Mouse (Mus musculus): ENCODE data around the gene Grm6. TPM values are rescaled to one million over a fixed set of nuclear protein-coding genes. Genes with fewer than 3 reads are reported as not detected.

The Grm6 gene
- polyA plus RNA-seq, 1 experiment from 2014 or later = not detected

Other genes with a start within 250 kb of the Grm6 start
- 3.4 and 3.8 TPM in 2 replicates for gene Adamts2, start 248.6 kb upstream of the Grm6 start, polyA plus RNA-seq (2015; fragmentation: Nextera tagmentation; extraction: Ambion mirVana)
- 53.1 and 55.6 TPM in 2 replicates for gene Zfp354c, start 23.0 kb upstream of the Grm6 start, polyA plus RNA-seq (2015; fragmentation: Nextera tagmentation; extraction: Ambion mirVana)
- gene Zfp879, start 9.1 kb upstream of the Grm6 start, polyA plus RNA-seq (2015; fragmentation: Nextera tagmentation; extraction: Ambion mirVana) = 0.86 and 1.5 TPM in 2 replicates
- gene Zfp454, start 37.0 kb downstream of the Grm6 start, polyA plus RNA-seq (2015; fragmentation: Nextera tagmentation; extraction: Ambion mirVana) = 13.2 and 13.3 TPM in 2 replicates
- gene Zfp2, start 65.5 kb downstream of the Grm6 start, polyA plus RNA-seq (2015; fragmentation: Nextera tagmentation; extraction: Ambion mirVana) = 44.6 and 46.2 TPM in 2 replicates
- gene Zfp354b, start 80.9 kb downstream of the Grm6 start, polyA plus RNA-seq (2015; fragmentation: Nextera tagmentation; extraction: Ambion mirVana) = 3.4 and 4.3 TPM in 2 replicates
- gene 4933414I15Rik, start 93.1 kb downstream of the Grm6 start, polyA plus RNA-seq (2015; fragmentation: Nextera tagmentation; extraction: Ambion mirVana) = not detected in 2 replicates
- not detected in 2 replicates for gene Prop1, start 103.1 kb downstream of the Grm6 start, polyA plus RNA-seq (2015; fragmentation: Nextera tagmentation; extraction: Ambion mirVana)
- not detected in 2 replicates for gene Olfr1378, start 115.8 kb downstream of the Grm6 start, polyA plus RNA-seq (2015; fragmentation: Nextera tagmentation; extraction: Ambion mirVana)
- not detected in 2 replicates for gene Olfr1377, start 131.3 kb downstream of the Grm6 start, polyA plus RNA-seq (2015; fragmentation: Nextera tagmentation; extraction: Ambion mirVana)
- gene Olfr51, start 152.9 kb downstream of the Grm6 start, polyA plus RNA-seq (2015; fragmentation: Nextera tagmentation; extraction: Ambion mirVana) = not detected in 2 replicates
- gene Olfr54, start 163.6 kb downstream of the Grm6 start, polyA plus RNA-seq (2015; fragmentation: Nextera tagmentation; extraction: Ambion mirVana) = not detected in 2 replicates
- gene Olfr1375, start 197.4 kb downstream of the Grm6 start, polyA plus RNA-seq (2015; fragmentation: Nextera tagmentation; extraction: Ambion mirVana) = not detected in 2 replicates
- 11.2 and 13.0 TPM in 2 replicates for gene Zfp354a, start 208.6 kb downstream of the Grm6 start, polyA plus RNA-seq (2015; fragmentation: Nextera tagmentation; extraction: Ambion mirVana)

Measured in hindbrain, embryonic 13.5 days (tissue).